Mouse (Mus musculus) small intestine, adult 2 months (tissue): ENCODE data around the gene Tmem88b. TPM values are rescaled to one million over a fixed set of nuclear protein-coding genes. Genes with fewer than 3 reads are reported as not detected.
A peak's percentile ranks its signal among the peaks of the same experiment; 100 is the strongest.

ENCODE experiments used
- H3K27ac ChIP-seq: fragments of 200-500 bp; 2 replicates; pipeline ENCODE4 v1.5.1; 2012; ENCODE audit warnings: low read depth, low read length, control low read depth, inconsistent platforms; ENCODE audit not compliant: insufficient read depth
- H3K27me3 ChIP-seq: fragments of 200-500 bp; 2 replicates; pipeline ENCODE4 v1.6.1; 2012; ENCODE audit warnings: mild to moderate bottlenecking, moderate library complexity, low read length, inconsistent platforms; ENCODE audit not compliant: control insufficient read depth, insufficient read depth
- H3K36me3 ChIP-seq: fragments of 200-500 bp; 2 replicates; pipeline ENCODE4 v1.6.1; 2012; ENCODE audit warnings: mild to moderate bottlenecking, low read length, control low read depth, inconsistent platforms; ENCODE audit not compliant: control insufficient read depth, insufficient read depth
- H3K4me1 ChIP-seq: fragments of 200-500 bp; 2 replicates; pipeline ENCODE4 v1.6.1; 2012; ENCODE audit warnings: low read length, inconsistent platforms, mixed read lengths; ENCODE audit not compliant: control insufficient read depth, insufficient read depth, insufficient read length
- H3K4me3 ChIP-seq: fragments of 200-500 bp; 2 replicates; pipeline ENCODE4 v1.5.1; 2012; ENCODE audit warnings: low read depth, mild to moderate bottlenecking, control low read depth, inconsistent platforms, low read length, moderate library complexity
- CTCF ChIP-seq: fragments of 200-500 bp; IDR thresholded peaks from 2 replicates; pipeline ENCODE4 v1.5.1; 2012; ENCODE audit warnings: low read depth, mild to moderate bottlenecking, control low read depth, inconsistent platforms, low read length, moderate library complexity, mixed read lengths; ENCODE audit not compliant: insufficient replicate concordance, insufficient read length; ENCODE audit errors: extremely low read depth
- POLR2A ChIP-seq: fragments of 200-500 bp; IDR thresholded peaks from 2 replicates; pipeline ENCODE4 v1.6.1; 2012; ENCODE audit warnings: low read depth, mild to moderate bottlenecking, control low read depth, inconsistent platforms, low read length, moderate library complexity
- WGBS: fragments of 180-500 bp; shearing (Covaris S2); methylation state at CpG from one replicate; pipeline ENCODE4 v1.1.7; 2018; 5-methylcytosine and 5-hydroxymethylcytosine counted together
- polyA plus RNA-seq: library from polyadenylated mRNA; depleted of rRNA; stranded (reverse); fragments of >200 nt; gene quantifications from 2 replicates; pipeline ENCODE4 v1.2.3, GENCODE M21; 2012; rRNA removed

The Tmem88b gene
- polyA plus RNA-seq = 0.63 and 2.6 TPM in 2 replicates

GRCm38 (mm10) chr4:155785819-155786218 is at the start of gene Tmem88b:
Tmem88b (minus strand) TSS chr4:155785874.
- TF ChIP-seq POLR2A = no peak
- TF ChIP-seq CTCF = no peak
- Histone ChIP-seq H3K4me3 (no peak within 1 kb of the TSS), H3K4me1 (peaks cover 5% of the 10 kb centered on the region; the same call in 1 of the 2 replicates), H3K27me3 (no peaks in the 10 kb centered on the region), H3K36me3 (no peaks in the 10 kb centered on the region), H3K27ac (0 out of 2 replicates have a peak within 1 kb of the TSS, but pooled peaks have one; percentile 90)
- 75% methylated on average over 5 of the region's 5 CpGs for WGBS

- Histone ChIP-seq H3K36me3 (peaks cover 4% of the 10 kb centered on the region; the same call in 1 of the 2 replicates), H3K4me3 (no peak overlapping the region), H3K27ac (peak overlapping the region; percentile 38), H3K27me3 (no peaks in the 10 kb centered on the region), H3K4me1 (peaks cover 13% of the 10 kb centered on the region)
- TF ChIP-seq POLR2A (no peak), CTCF (peak; percentile 81; the same call in 1 of the 2 replicates)
- WGBS = 21% methylated on average over 2 of the region's 2 CpGs
Measured at GRCm38 (mm10) chr4:155833836-155834235, 48.2 kb upstream of the Tmem88b start.

DNA sequence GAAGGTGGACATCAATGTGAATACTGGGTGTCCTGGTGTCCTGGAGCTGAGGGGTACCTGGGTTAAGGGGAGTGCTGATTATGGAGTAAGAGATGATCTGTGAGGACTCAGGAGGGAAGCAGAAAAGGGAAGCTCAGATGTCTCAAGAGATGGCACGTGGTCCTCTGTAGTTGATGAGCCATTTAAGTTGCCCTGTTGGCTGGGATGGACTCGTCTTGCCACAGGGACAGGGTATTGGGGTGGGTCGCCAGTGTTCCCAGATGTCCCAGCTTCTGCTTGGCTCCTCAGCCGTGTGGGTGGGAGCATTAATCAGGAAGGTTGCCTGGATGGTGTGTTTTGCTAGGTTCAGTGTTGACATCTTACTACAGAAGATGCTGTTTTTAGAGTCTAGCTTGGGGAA is 47.6 kb upstream of the Tmem88b start:
- H3K27me3 ChIP-seq = no peaks in the 10 kb centered on the region
- peaks cover 13% of the 10 kb centered on the region for H3K4me1 ChIP-seq
- TF ChIP-seq POLR2A = no peak
- TF ChIP-seq CTCF = no peak
- no peak overlapping the region for H3K27ac ChIP-seq
- H3K36me3 ChIP-seq = peaks cover 4% of the 10 kb centered on the region; the same call in 1 of the 2 replicates
- H3K4me3 ChIP-seq = no peak overlapping the region
- 84% methylated on average over 4 of the region's 4 CpGs for WGBS

- 0 out of 2 replicates have a peak overlapping the region, but pooled peaks have one; percentile 71 for H3K27ac ChIP-seq
- peak overlapping the region; percentile 80 for H3K4me3 ChIP-seq
- no peak for TF ChIP-seq POLR2A
- no peak for TF ChIP-seq CTCF
- H3K4me1 ChIP-seq = peaks cover 13% of the 10 kb centered on the region
- H3K27me3 ChIP-seq = no peaks in the 10 kb centered on the region
- 37% methylated on average over 10 of the region's 10 CpGs for WGBS
- peaks cover 4% of the 10 kb centered on the region; the same call in 1 of the 2 replicates for H3K36me3 ChIP-seq
Measured at GRCm38 (mm10) chr4:155832321-155832720, 46.6 kb upstream of the Tmem88b start.

DNA sequence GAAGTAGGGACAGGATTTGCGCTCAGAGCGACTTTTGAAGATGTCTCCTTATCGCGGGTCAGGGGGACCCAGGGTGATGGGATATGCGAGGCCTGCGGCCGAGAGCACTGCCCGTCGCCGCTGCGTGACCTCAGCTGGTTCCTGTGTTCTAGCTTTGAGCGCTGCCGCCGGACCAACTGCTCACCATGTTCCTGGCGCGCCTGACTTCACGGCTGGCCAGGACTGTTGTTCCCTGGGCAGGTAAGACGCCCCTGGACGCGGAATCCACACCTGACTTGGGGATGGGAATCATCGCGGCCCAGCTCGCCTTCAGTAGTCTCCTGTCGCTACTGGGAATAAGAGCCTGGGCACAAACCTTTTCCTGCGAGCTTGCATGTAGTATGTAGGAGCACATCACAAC is 46.2 kb upstream of the Tmem88b start:
- peak overlapping the region; percentile 71 for H3K27ac ChIP-seq
- TF ChIP-seq CTCF = no peak
- no peak for TF ChIP-seq POLR2A
- peaks cover 8% of the 10 kb centered on the region; the same call in 1 of the 2 replicates for H3K36me3 ChIP-seq
- no peaks in the 10 kb centered on the region for H3K27me3 ChIP-seq
- peaks cover 13% of the 10 kb centered on the region for H3K4me1 ChIP-seq
- WGBS = under 1% methylated on average over 25 of the region's 25 CpGs
- H3K4me3 ChIP-seq = peak overlapping the region; percentile 80

DNA sequence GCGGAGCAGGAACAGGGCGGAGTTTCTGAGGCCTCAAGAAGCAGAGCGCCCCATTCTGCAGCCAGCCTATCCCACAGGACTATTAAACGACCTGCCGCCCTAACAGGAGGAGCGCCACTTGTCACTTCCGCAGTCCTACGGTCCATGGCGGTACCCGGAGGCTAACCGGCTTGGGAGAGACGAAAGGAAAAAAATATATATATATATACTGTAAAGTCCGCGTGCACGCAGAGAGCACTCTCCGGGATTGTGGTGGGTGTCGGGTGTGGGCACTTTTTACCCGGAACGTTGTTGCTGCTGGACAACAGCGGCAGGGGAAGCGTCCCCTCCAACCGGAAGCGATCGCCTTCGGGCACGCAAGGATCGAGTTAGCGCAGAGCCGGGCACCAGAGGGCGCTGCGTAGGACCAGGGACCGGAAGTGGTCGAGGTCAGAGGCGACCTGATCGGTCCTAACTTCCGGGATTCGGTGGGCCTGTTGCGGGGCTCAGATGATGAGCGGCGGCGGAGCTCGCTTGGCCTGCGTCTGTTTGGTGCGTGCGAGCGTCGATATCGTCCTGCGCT is 45.6 kb upstream of the Tmem88b start, which contains the start of gene Aurkaip1:
Gene Aurkaip1 (plus strand): TSS at position 68 of the 562 bp plus-strand sequence.
- peak within 1 kb of the TSS; percentile 80 for H3K4me3 ChIP-seq
- H3K4me1 ChIP-seq = peaks cover 13% of the 10 kb centered on the region
- no peaks in the 10 kb centered on the region for H3K27me3 ChIP-seq
- H3K27ac ChIP-seq = peak within 1 kb of the TSS; percentile 71
- peaks cover 9% of the 10 kb centered on the region; the same call in 1 of the 2 replicates for H3K36me3 ChIP-seq
- under 1% methylated on average over 49 of the region's 49 CpGs for WGBS
- peak; percentile 76; the same call in 1 of the 2 replicates for TF ChIP-seq CTCF
- TF ChIP-seq POLR2A = no peak; the same call in 1 of the 2 replicates

DNA sequence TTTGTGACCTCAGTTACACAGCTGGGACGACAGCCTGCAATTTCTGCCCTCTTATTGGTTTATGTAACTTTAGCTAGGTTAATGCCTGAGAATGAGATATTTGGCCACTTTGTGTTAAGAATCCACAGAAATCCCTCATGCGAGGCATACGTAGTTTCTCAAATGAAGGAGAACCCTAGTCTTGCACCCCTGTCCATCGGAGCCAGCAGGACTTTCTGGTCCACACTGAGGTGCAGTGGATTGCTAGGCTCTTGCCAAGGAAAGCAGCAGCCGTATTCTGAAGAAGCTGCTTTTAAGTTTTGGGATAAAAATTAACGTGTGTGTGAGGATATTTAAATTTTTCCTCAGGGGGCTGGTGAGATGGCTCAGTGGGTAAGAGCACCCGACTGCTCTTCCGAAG is 44.9 kb upstream of the Tmem88b start:
- H3K27me3 ChIP-seq = no peaks in the 10 kb centered on the region
- H3K27ac ChIP-seq = no peak overlapping the region; the same call in 1 of the 2 replicates
- H3K36me3 ChIP-seq = peaks cover 9% of the 10 kb centered on the region; the same call in 1 of the 2 replicates
- peaks cover 13% of the 10 kb centered on the region for H3K4me1 ChIP-seq
- TF ChIP-seq POLR2A (no peak), CTCF (no peak)
- 41% methylated on average over 8 of the region's 8 CpGs for WGBS
- 0 out of 2 replicates have a peak overlapping the region, but pooled peaks have one; percentile 3 for H3K4me3 ChIP-seq
